Mouse (Mus musculus): Measurements from ENCODE around the gene Bcl7a.

Bcl7a gene

DNA sequence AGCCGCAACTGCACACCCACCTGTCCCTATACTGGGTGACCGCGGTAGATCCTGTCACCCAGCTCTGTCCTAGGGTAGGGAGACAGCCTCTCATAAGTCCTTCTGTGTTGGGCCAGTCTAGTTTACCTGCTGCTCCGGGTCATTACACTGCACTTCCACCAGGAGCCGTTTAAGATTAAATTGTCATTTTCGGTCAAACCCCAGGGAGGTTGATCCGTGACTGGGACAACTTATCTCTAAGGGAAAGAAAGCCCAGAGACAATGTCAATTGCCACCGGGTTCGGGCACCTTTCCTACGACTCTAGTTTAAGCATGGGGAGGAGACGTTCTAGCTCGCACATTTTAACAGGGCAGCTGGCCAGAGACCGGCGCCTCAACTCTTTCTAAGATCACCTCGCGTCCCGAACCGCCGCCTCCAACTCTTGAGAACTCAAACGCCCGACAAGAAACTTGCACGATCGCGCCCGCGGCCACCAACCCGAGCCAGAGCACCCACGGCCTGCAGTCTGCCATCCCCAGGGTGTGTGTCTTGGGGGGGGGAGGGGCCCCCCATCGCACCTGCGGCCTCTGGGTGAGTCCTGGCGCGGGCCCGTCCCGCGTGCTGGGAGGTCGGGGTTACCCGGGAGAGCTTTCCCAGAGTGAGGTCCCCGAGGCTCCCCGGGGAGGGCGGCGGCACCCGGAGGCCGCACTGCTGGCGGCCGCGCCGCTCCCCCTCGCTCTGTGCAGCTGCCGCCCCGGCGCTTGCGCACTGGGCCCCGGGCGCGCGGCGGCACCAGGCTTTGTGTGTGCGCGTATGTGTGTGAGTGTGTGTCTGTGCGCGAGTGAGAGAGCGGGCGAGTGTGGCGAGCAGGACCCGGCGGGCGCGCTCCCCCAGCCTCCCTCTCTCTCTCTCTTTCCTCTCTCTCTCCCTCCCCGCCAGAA is at the start of gene Bcl7a:
Gene Bcl7a, plus strand, starts transcription at position 128 of the 921 bp plus-strand sequence.
- peak; percentile 93 for DNase-seq

DNA sequence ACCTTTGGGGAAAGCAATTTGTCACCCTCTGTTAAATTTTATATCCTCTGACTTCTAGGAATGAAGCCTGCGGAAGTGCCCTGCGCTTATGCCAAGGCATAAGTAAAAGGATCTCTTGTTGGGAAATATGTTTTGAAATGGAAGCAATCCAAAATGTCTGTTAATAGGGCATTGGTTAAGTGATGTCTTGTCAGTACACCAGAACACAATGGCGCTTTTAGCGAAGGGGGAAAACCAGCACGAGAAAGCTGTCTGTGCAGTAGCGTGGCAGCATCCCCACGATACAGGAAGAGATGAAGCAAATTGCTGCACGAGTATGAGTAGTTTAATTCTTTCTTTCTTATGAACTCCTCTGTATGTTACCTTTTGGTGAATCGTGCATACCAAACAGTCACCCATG is 49.0 kb upstream of the Bcl7a start:
- no peak for DNase-seq

DNA sequence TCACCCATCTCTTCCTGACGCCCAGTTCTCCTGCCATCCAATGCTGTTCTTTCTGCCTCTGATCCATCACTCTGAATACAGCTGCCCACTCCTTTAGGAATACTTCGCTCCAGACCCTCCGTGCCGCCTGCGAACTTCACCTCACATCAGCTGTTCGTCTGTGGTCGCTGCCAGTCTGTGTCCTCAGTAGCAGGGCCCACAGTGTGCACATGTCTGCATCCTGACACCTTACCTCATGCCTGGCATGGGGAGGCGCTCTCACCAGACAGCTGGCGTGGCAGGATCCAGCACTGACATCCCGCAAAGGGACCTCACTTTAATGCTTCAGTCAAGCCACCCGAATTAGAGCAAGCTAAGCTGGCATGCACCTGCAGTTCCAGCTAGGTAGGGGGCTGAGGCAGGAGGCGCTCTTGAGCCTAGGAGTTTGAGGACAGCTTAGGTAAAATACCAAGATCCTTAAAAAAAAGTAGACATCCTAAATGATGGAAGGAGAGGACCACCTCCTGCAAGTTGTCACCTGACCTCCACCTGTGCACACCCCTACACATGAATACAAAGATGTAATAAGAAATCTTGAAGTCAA is 47.3 kb upstream of the Bcl7a start:
- peak; percentile 26 for DNase-seq

DNA sequence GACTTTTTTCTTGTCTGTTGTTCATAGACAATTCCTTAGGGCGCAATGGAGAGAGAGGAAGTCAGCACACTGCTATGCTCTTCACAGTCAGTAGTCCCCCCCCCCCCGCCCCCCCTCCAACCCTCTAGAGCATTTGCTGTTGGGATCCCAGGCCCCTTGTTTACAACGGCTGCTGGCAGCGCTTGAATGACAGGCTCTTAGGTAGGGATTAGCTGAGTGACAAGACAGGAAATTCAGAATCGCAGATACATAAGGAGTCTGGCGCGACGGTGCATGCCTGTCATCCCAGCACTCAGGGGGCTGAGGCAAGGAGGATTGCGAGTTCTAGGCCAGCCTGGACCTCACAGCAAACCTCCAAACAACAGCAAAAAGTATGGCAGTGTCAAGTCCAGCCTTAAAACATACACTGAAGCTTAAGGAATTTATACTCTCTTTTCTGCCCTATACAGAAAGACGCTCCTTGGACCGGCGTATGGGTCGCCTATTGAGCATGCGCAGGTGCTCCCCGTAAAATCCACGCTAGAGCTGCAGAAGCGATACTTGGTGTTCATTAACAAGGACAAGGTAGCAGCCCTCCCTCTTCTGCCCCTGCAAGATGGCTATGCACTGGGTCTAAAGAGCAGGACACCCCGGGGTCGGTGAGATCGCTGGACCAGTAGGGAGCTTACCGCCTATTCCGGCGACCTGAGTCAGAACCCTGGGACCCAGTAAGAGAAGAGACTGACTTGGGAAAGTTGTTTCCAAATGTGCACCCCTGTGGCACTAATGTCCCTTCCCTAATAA is 46.5 kb upstream of the Bcl7a start:
- DNase-seq = no peak

GRCm38 (mm10) chr5:123297830-123298229 is 45.8 kb upstream of the Bcl7a start:
- no peak for DNase-seq

GRCm38 (mm10) chr5:123298526-123298925 is 45.1 kb upstream of the Bcl7a start:
- peak; percentile 8 for DNase-seq

- DNase-seq = no peak
Measured at GRCm38 (mm10) chr5:123300496-123301034, 43.1 kb upstream of the Bcl7a start.

GRCm38 (mm10) chr5:123301780-123302521 is 41.7 kb upstream of the Bcl7a start:
- no peak for DNase-seq

DNA sequence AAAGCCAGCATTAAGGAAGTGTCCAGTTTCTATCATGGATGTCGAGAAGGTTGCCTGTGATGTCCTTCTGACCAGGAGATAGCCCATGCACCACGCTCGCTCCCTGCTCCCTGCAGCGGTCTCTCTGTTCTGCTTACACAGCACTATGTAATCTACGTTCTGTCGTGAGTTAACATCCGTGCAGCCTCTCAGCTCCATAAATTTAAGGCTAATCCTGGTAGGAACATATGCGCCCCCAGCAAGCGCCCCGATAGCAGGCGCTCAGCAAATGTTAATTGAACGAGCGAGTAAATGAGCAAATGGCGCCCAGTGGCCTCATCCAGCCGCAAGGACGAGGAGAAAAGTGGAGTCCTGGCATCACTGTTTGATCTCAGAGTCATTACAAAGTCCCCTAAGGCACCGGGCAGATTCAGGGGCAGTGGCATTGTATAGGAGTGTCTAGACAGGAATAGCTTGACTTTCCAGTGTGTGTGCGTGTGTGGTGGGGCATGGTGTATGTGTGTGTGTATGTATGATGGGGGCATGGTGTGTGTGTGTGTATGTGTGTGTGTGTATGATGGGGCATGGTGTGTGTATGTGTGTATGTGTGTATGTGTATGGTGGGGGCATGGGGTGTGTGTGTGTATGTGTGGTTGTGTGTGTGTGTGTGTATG is 35.9 kb upstream of the Bcl7a start:
- no peak for DNase-seq

- DNase-seq = no peak
Measured at GRCm38 (mm10) chr5:123309816-123310215, 33.8 kb upstream of the Bcl7a start.

DNA sequence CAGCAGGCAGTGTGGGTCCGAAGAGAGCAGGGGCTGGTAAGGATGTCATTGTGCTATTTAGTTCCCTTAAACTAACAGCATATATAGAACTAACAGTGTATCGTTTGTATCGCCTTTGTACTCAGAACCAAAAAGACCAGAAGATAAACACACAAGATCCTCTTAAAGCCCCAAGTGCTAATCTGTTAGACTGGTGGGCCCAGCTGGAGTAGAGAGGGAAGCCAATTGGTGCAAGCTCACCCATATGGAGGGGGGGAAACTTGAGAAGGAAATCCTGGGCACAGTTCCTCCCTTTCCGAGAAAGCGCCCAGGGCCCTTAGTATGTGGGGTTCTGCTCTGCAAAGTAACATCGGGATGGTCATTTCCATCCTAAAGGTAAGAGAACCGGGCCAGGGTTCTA is 33.4 kb upstream of the Bcl7a start:
- DNase-seq = no peak

DNA sequence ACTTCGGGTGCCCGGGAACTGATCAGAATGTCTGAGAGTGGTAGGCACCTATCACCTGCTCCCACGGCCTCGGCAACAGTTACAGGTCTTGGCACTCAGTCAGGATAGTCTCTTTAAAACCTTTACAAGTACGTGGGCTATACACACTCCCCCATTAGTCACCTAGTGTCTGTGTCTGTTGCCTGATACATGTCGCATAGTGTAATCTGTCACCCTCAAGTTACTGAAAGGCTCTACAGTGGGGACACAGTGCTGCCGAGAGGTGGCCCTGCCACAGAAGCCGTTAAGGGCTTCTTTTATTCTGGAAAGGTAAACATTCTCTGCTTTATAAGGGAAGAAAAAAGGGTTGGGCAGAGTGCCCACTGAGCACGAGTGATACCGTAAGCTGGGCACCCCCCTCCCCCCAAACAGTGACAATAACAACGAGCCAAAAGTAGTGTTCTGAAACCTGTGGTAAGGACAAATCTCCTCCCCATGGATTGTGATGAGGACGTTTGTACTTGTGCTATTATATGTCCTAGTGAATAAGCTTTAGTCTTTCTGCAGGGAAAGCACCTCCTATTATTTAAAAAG is 30.5 kb upstream of the Bcl7a start:
- peak; percentile 59 for DNase-seq

- DNase-seq = no peak
Measured at GRCm38 (mm10) chr5:123313851-123314380, 29.7 kb upstream of the Bcl7a start.

DNA sequence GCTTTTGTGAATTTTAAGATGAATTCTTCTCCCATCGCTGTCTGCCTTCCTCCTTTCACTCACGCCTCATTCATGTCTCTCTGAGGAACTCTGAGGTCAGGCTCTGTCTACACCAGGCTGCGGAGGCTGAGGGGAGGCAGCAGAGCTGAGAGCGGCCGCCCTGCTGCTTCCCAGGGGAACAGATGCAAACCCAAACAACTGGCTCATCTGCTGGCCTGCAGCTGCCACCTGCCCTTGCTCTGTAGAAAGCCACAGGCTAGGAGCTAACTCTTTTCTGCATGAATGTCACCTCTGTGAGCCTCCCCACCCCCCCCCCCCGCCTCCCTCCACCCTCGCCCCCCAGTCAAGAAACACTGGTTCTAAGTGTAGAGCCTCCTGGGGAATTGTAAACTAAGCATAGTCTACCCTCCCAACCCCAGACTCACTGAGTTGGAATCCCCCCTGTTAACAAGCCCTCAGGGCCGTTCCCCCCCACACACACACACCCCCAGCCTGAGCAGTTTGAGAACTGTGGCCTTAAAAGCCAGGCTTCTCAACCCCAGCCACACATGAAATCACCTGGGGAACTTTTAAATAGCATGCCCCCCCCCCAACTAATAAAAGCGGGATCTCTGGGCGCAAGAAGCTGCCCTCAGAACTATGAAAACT is 28.3 kb upstream of the Bcl7a start:
- DNase-seq = no peak

DNA sequence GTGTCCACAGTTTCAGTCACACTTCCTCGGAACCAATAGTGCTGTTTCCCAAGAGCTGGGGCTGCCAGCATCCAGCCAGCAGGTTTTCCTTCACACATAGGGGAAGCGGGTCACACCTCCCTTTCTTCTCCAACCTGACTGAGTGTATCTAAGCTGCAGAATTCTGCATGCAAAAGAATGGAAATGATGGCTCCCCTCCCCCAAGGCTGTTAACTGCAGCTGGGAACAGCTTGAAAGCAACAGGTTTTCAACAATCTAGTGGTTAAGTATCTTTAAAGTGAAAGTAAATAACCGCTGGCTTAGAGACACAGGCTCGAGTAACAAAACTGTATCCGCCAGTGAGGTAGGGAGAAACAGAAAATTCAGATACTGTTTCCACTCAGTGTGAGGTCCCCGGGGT is 25.6 kb upstream of the Bcl7a start:
- peak; percentile 38 for DNase-seq

DNA sequence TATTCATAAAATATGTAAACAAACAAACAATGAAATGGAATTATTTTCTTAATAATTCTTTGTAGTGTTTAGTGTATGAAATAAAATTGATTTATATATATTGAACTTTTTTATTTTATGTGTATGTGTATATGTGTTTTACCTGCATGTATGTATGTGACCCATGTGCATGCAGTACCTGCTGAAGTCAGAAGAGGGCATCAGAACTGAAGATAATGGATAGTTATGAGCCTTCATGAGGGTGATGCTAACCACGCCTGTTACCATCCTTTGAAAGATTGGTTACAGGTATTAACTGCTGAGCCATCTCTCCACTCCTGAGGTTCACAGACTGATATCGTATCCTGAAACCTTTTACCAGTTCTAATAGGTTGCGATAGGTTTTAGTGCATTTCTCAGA is 23.5 kb upstream of the Bcl7a start:
- DNase-seq = no peak

DNA sequence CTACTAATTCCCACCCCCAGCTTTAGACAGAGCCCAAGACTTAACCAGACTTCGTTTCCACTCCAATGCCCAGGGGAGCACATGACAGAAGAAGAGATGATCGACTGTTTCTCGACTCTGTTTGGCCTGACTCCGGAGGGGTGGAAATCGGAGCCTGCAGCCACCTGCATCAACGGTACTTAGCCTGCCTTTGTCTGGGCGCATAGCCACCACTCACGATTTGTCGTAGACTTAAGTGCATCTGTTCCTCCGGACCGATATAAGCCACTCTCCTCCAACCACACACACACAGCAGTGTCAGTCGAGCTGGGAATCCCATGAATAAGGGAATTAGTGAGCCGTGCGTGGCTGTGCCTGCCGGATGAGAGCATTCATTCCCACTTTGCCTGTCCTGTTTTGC is 19.4 kb upstream of the Bcl7a start:
- DNase-seq = no peak

GRCm38 (mm10) chr5:123326006-123326750 is 17.5 kb upstream of the Bcl7a start:
- peak; percentile 25 for DNase-seq

GRCm38 (mm10) chr5:123326751-123327148 is 16.9 kb upstream of the Bcl7a start:
- peak; percentile 24 for DNase-seq

GRCm38 (mm10) chr5:123327686-123328085 is 15.9 kb upstream of the Bcl7a start:
- no peak for DNase-seq

Data from lung, postnatal 36 days (tissue).